Mouse (Mus musculus): ENCODE results near the gene Crot.

GRCm38 (mm10) chr5:8943836-8944235 lies 53.3 kb downstream of the Crot start:
- TF ChIP-seq CTCF (IDR thresholded peaks at IDR 0.05; ENCODE audit: borderline replicate concordance, insufficient read depth, low read depth, low read length) (no peak), POLR2A (IDR thresholded peaks at IDR 0.05; ENCODE audit: borderline replicate concordance, insufficient read depth, low read length) (no peak)

Measured in cerebellum, adult 2 months (tissue).